Mouse (Mus musculus): ENCODE measurements around the gene Ppp2r2d. TPM values are rescaled to one million over a fixed set of nuclear protein-coding genes. Genes with fewer than 3 reads are reported as not detected.
A peak's percentile ranks its signal among the peaks of the same experiment; 100 is the strongest.

Ppp2r2d gene
- 10 to 100 TPM; 66.5 to 68.9 TPM for total RNA-seq (2021)
- long read RNA-seq, experiment 1, transcript Ppp2r2d-207 (8 exons, 1,938 nt), result minor isoform, 7 of 105 reads
- long read RNA-seq, experiment 1, transcript Ppp2r2d-201 (9 exons, 2,081 nt), result major isoform, 39 of 105 reads
- long read RNA-seq, experiment 1, partial matches to known transcripts, result 17 of 105 reads
- long read RNA-seq, experiment 1, other reads (novel, unspliced or antisense), result 41 of 105 reads
- long read RNA-seq, experiment 2, transcript Ppp2r2d-201 (9 exons, 2,081 nt), result major isoform, 35 of 71 reads
- long read RNA-seq, experiment 2, partial matches to known transcripts, result 12 of 71 reads
- long read RNA-seq, experiment 2, other reads (novel, unspliced or antisense), result 21 of 71 reads

GRCm38 (mm10) chr7:138845544-138846391 lies at the start of gene Ppp2r2d, which contains the start of gene Mapk1ip1:
Ppp2r2d (plus strand) TSS chr7:138846079.
Mapk1ip1 (minus strand) TSS chr7:138846273.
- DNase-seq, result peak; percentile 98

- DNase-seq, result no peak
Observed at GRCm38 (mm10) chr7:138803386-138803785, 42.5 kb upstream of the Ppp2r2d start.

GRCm38 (mm10) chr7:138807146-138807545 lies 38.7 kb upstream of the Ppp2r2d start:
- DNase-seq, result no peak

- no peak for DNase-seq
Observed at GRCm38 (mm10) chr7:138813213-138813875, 32.5 kb upstream of the Ppp2r2d start.

- DNase-seq, result peak; percentile 24
Observed at GRCm38 (mm10) chr7:138818314-138818713, 27.6 kb upstream of the Ppp2r2d start.

- DNase-seq, result peak; percentile 15
Observed at GRCm38 (mm10) chr7:138824423-138824822, 21.5 kb upstream of the Ppp2r2d start.

DNA sequence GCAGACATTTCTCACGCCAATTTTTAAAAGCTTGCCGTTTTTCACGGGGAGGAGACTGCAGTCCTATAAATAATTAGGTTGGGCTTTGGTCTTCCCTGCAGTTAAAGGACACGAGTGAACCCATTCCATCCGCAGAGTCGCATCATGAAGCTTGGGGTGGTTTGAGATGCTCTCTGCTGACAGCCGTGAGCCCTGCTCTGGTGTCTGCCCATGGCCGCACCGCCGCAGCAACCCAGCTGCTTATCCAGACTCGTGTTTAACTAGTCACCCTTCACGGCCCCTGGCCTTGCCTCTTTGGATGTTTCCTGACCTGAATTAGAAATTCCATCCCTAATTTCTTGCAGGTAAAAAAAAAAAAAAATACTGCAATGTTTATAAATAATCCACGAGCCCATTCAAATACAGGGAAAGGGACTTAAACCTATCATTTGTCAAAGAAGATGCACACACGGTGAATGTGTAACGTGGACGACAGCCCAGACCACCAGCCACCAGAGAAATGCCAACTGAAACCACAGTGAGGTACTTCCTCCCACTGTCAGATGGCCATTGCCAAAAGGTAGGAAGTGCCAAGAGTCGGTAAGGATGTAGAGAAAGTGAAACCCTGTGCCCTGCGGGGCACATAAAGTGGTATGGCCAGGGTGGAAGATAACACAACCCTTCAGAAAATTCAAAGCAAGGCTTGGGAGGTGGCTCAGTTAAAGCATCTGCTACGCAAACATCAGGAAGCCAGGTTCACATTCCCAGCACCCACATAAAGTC lies 20.7 kb upstream of the Ppp2r2d start:
- no peak for DNase-seq

- peak; percentile 81 for DNase-seq
Observed at GRCm38 (mm10) chr7:138827812-138828211, 18.1 kb upstream of the Ppp2r2d start.

- no peak for DNase-seq
Observed at GRCm38 (mm10) chr7:138835028-138835427, 10.9 kb upstream of the Ppp2r2d start.

- DNase-seq, result peak; percentile 87
Observed at GRCm38 (mm10) chr7:138840594-138841021, 5.3 kb upstream of the Ppp2r2d start.

- DNase-seq, result no peak
Observed at GRCm38 (mm10) chr7:138841436-138842151, 4.3 kb upstream of the Ppp2r2d start.

GRCm38 (mm10) chr7:138843421-138843820 lies 2.5 kb upstream of the Ppp2r2d start:
- no peak for DNase-seq

DNA sequence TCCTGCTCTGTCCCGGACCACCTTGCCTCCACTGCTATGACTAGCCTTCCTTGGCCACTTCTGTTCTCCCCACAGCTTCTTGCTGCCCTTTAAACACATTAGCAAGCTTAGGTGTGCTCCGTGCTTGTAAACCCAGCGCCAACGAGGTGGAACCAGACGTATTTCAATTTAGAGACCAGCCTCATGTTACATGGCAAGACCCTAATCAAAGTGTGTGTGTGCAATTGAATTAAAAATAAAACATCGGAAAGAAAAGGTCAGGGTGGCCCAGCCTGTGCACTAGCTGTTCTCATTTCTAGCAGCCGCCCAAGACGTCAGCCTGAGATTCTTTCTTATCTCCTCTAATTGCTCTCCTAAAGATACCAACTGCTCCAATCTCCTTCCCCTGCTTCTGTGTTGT lies 768 bp upstream of the Ppp2r2d start:
- no peak for DNase-seq

DNA sequence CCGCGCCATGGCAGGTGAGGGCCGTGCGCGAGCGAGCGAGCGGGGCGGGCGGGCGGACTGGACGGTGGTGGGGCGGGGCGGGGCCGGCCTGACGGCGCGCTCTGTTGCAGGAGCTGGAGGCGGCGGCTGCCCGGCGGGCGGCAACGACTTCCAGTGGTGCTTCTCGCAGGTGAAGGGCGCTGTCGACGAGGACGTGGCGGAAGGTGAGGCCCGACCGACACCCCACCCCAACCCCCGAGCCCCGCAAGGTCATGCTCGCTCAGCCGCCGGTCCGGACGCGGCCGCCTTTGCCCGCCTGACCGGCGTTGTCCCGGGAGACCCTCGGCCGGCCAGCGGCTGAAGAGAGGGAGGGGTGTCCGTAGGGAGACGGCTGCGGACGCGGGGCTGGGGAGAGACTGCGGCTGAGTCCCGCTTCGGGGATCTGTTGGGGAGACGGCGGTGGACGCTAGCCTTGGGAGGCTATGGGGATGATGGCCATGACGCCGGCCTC lies 668 bp downstream of the Ppp2r2d start:
- no peak for DNase-seq

DNA sequence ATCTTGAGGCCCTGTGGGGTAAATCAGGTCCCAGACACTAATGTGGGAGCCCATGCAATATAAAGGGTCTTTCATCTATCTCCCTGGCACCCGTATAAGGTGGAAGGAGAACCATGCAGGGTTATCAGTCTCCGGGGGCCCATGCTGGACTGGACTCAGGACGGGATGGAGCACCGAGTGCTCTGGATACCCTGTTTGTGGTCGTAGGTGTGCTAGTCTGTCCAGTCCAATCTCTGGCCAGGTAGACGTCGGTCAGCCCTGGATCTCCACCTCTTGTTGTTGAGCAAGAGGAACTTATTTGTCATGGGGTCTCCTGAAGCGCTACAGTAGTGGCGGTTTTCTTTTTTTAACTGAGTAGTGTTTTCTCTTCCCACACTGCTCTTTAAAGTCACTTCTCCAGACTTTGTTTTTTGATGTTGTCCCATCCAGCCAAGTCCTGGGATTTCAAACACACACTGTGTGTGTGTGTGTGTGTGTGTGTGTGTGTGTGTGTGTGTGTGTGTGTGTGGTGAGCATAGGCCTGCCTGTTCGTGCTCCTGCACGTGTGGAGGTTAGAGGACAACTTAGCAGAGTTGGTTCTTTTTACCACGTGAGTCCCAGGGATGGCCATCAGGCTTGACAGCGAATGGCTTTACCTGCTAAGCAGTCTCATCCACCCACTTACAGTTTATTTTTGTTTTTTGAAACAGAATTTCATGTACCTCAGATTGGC lies 1.6 kb downstream of the Ppp2r2d start:
- no peak for DNase-seq

- DNase-seq, result no peak
Observed at GRCm38 (mm10) chr7:138848028-138848920, 2.4 kb downstream of the Ppp2r2d start.

DNA sequence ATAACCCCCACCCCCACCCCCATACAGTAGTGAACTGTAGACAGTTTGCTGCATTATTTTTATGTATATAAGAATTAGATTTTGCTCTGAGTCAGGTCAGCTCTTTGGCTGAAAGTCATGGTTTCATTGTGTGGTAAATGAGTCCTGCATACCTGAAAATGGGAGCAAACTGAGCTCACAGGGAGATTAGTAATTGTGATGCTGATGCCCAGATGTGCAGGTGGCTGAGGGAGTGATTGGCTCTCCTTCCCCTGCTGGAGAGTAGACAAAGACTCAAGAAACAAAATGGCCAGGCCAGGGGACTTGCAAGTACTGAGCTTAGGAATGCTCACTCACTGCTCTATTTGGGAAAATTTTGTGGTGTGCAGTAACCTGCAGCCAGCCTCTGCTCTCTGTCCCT lies 4.2 kb downstream of the Ppp2r2d start:
- no peak for DNase-seq

DNA sequence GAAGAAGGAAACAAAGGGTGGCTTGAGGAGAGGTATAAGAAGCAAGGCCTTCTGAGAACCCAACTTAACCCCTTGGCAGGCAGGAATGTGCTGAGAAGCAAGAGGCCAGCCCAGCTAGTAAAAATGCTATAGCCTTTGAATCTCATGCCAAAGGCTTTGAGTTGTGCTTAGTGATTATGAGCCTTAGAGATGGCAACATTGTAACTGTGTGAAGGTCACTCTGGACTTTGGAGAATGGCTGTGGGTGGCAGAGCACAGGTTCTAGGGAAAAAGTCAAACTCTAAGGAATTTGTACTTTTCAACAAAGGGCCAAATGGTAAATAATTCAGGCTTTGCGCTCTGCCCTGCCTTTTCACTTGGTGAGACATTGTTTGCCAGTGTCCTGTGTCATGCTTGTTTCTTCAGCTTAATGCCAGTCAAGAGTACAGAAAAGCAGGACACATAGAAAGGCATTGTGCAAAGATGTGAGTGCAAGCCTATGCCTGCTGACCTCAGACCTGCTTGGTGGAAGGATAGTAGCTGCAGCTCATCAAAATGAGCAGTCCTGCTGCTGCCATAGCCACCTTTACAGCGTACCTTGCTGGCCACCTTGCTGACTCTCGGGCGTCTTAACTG lies 7.6 kb downstream of the Ppp2r2d start:
- no peak for DNase-seq

DNA sequence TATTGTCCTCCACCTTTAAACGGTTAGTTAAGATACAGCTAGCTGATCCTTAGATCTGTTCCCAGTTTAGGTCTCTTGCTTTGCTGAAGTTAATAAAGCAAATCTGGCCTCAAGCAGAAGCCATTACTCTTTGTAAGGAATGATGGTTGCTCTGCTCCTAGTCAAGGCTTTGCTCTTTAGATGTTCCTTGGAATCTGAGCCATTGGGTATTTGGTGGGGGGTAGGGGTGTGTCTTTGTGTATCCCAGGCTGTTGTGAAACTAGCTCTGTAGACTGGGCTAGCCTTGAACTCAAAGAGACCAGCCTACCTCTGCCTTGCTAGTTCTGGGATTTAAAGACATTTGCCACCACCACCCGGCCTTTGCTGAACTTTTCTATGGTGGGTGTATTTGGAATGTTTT lies 8.3 kb downstream of the Ppp2r2d start:
- DNase-seq, result no peak

Measured in adrenal gland, postnatal 10 days (tissue).